13 mouse cellular contexts compared by ENCODE assay signal in genomic region chr12:105174318-105174717, GRCm38 (mm10). TPM values are rescaled to one million over a fixed set of nuclear protein-coding genes. Genes with fewer than 3 reads are reported as not detected.
DNase-seq lines count a peak whose midpoint lies in the region; ATAC-seq and TF ChIP-seq lines count a peak whose summit lies in the region.
"Not testable (repeated sequence)": the region's sequence is repeated elsewhere in the genome, so short reads cannot be mapped to it uniquely, and the experiment has no call there.
"Had no signal": no experiment of that assay in that cellular context is flagged by ENCODE, and none has a peak within 500 bp of the region (broad histone marks: within the 10 kb centered on the region; RNA-seq: fewer than 3 reads in every experiment).

No protein-coding gene starts in this region.

- peak; percentile 53 for TF ChIP-seq CTCF in liver, postnatal 0 days (IDR thresholded peaks at IDR 0.05; ENCODE audit: low read depth)

- H3K27ac ChIP-seq in liver, postnatal 0 days (ENCODE audit: low read depth) = not testable (repeated sequence)

- not testable (repeated sequence) for H3K4me3 ChIP-seq in liver, postnatal 0 days (ENCODE audit: low read depth, low read length)

- not testable (repeated sequence) for H3K4me2 ChIP-seq in liver, postnatal 0 days (ENCODE audit: low read depth, low read length)

- H3K4me1 ChIP-seq in liver, postnatal 0 days (ENCODE audit: insufficient read depth) = not testable (repeated sequence)

- H3K9ac ChIP-seq in liver, postnatal 0 days (replicated peaks) = not testable (repeated sequence)

- not testable (repeated sequence) for H3K9me3 ChIP-seq in liver, postnatal 0 days (ENCODE audit: low read length)

- not testable (repeated sequence) for ATAC-seq in liver, postnatal 0 days

- not testable (repeated sequence) for H3K27me3 ChIP-seq in liver, postnatal 0 days (ENCODE audit: insufficient read depth, low read length)

- not testable (repeated sequence) for TF ChIP-seq EP300 in liver, postnatal 0 days (IDR thresholded peaks at IDR 0.05; ENCODE audit: low read depth)

- peak; percentile 7 for DNase-seq in 3T3-L1 (ENCODE audit: low read depth, low spot score)
- DNase-seq in brain, adult 2 months (ENCODE audit: low read depth, low spot score) = peak; percentile 1
- DNase-seq in frontal cortex, postnatal 14 days (ENCODE audit: low spot score in 2 of 2) = peak; percentile 8 to 37
- peak; percentile 69 for DNase-seq in heart, postnatal 4 days
- DNase-seq in layer of hippocampus, adult 18-20 months (ENCODE audit: low spot score in 2 of 2) = peak; percentile 40 to 66
- peak; percentile 25 for DNase-seq in liver, postnatal 0 days
- peak; percentile 59 for DNase-seq in ovary, postnatal 36 days (ENCODE audit: low spot score)
- peak; percentile 35 for DNase-seq in testis, postnatal 14 days (ENCODE audit: low spot score)

- not testable (repeated sequence) for H3K36me3 ChIP-seq in liver, postnatal 0 days (replicated peaks; ENCODE audit: insufficient read depth, low read length)

- 14% methylated on average over 2 of the region's 2 CpGs for WGBS in liver, postnatal 0 days (ENCODE audit: insufficient replicate concordance)

RNA-seq across cellular contexts. Expression of gene Tcl1b5, which starts 1.8 kb away (rescaled TPM):
- total RNA-seq in heart, postnatal 4 days (2021) = not detected
- total RNA-seq in layer of hippocampus, adult 18-20 months (2021) = not detected
- polyA plus RNA-seq in liver, postnatal 0 days (2015; fragmentation: Nextera tagmentation; extraction: Ambion mirVana) = not detected in 2 replicates
- total RNA-seq: heart, postnatal 25 days; left cerebral cortex, adult 8-10 months had no signal
- polyA plus RNA-seq: cortical plate, adult 2 months; forebrain, embryonic 13.5 days; neural tube, embryonic 15.5 days had no signal

RNA-seq across cellular contexts. Expression of gene Tcl1b1, which starts 14.8 kb away (rescaled TPM):
- total RNA-seq in heart, postnatal 4 days (2021) = not detected
- not detected for total RNA-seq in layer of hippocampus, adult 18-20 months (2021)
- not detected in 2 replicates for polyA plus RNA-seq in liver, postnatal 0 days (2015; fragmentation: Nextera tagmentation; extraction: Ambion mirVana)
- total RNA-seq: heart, postnatal 25 days; left cerebral cortex, adult 8-10 months had no signal
- polyA plus RNA-seq: cortical plate, adult 2 months; forebrain, embryonic 13.5 days; neural tube, embryonic 15.5 days had no signal

RNA-seq across cellular contexts. Expression of gene Tcl1b3, which starts 16.5 kb away (rescaled TPM):
- total RNA-seq in heart, postnatal 4 days (2021) = not detected
- not detected for total RNA-seq in layer of hippocampus, adult 18-20 months (2021)
- polyA plus RNA-seq in liver, postnatal 0 days (2015; fragmentation: Nextera tagmentation; extraction: Ambion mirVana) = not detected in 2 replicates
- total RNA-seq: heart, postnatal 25 days; left cerebral cortex, adult 8-10 months had no signal
- polyA plus RNA-seq: cortical plate, adult 2 months; forebrain, embryonic 13.5 days; neural tube, embryonic 15.5 days had no signal

RNA-seq across cellular contexts. Expression of gene Tcl1b4, which starts 27.4 kb away (rescaled TPM):
- not detected for total RNA-seq in heart, postnatal 4 days (2021)
- total RNA-seq in layer of hippocampus, adult 18-20 months (2021) = not detected
- not detected in 2 replicates for polyA plus RNA-seq in liver, postnatal 0 days (2015; fragmentation: Nextera tagmentation; extraction: Ambion mirVana)
- total RNA-seq: heart, postnatal 25 days; left cerebral cortex, adult 8-10 months had no signal
- polyA plus RNA-seq: cortical plate, adult 2 months; forebrain, embryonic 13.5 days; neural tube, embryonic 15.5 days had no signal

RNA-seq across cellular contexts. Expression of gene Tcl1b2, which starts 28.5 kb away (rescaled TPM):
- not detected for total RNA-seq in heart, postnatal 4 days (2021)
- not detected for total RNA-seq in layer of hippocampus, adult 18-20 months (2021)
- polyA plus RNA-seq in liver, postnatal 0 days (2015; fragmentation: Nextera tagmentation; extraction: Ambion mirVana) = not detected in 2 replicates
- total RNA-seq: heart, postnatal 25 days; left cerebral cortex, adult 8-10 months had no signal
- polyA plus RNA-seq: cortical plate, adult 2 months; forebrain, embryonic 13.5 days; neural tube, embryonic 15.5 days had no signal

Comparison
In these comparisons a context has a peak if more than half of its experiments do, and no peak if none do; other contexts are left out.
1. DNase-seq: peak in every context shown above with its lines; median percentile 69 in heart, postnatal 4 days; 59 in ovary, postnatal 36 days; 53 in layer of hippocampus, adult 18-20 months; 35 in testis, postnatal 14 days; 25 in liver, postnatal 0 days; 22 in frontal cortex, postnatal 14 days; 7 in 3T3-L1; 1 in brain, adult 2 months.